Mouse (Mus musculus): Measurements from ENCODE around the gene Slc45a1.

- TF ChIP-seq CTCF (IDR thresholded peaks at IDR 0.05; ENCODE audit: low read depth): peak; percentile 48
- TF ChIP-seq EP300 (IDR thresholded peaks at IDR 0.05; ENCODE audit: low read depth): no peak
Measured at GRCm38 (mm10) chr4:150663192-150663591, 11.2 kb upstream of the Slc45a1 start.
